Mouse (Mus musculus) CD4-positive helper T cell, adult 2 months (primary cell): Measurements from ENCODE around the gene Arfgap2.
"Not testable (repeated sequence)": the region's sequence is repeated elsewhere in the genome, so short reads cannot be mapped to it uniquely, and the experiment has no call there.

Source experiments
- DNase-seq: peaks from one replicate; pipeline ENCODE4 v3.0.0-alpha.2; 2012; ENCODE audit warnings: low read depth, missing footprints, low spot score

The Arfgap2 gene

DNA sequence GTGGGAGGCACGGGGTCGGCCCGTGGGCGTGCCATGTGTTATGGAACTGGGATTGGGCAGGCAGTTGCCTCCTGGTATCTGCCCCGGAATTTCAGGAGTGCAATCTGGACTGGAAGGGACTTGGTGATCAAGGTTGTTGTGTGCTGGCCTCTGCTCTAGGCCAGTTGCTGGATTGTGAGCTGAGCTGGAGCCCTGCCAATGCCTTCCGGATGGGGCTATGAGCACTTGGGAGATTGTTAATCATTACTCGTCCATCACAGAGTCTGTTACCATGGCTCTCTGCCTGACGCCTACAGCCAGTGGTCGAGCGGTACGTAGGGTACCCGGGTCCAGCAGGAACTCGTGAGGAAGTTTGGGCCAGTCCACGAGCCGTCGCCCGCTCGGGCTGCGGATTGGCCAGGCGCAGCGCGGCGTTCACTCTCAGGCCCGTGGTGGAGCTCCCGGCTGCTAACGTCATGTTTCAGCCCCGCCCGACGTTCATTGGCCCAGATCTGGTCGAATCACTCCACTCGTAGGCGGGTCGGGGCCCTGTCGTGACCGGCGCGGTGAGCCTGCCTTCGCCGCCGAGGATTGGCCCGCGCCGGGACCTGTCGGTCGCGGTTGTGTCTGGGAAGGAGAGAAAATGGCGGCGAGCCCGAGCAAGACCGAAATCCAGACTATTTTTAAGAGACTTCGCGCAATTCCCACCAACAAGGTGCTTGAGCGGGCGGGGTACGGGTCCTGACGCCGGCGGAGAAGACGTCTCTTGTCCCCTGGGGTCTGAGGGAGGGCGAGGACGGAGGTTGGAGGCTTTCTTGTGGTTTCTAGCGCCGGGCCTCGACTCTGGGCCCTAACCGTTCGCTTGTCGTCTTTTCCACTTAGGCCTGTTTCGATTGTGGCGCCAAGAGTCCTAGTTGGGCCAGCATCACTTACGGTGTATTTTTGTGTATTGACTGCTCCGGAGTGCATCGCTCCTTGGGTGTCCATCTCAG, at the start of gene Arfgap2:
Gene Arfgap2, plus strand, starts transcription at position 264 of the 971 bp plus-strand sequence.
- DNase-seq, result peak; percentile 96

DNA sequence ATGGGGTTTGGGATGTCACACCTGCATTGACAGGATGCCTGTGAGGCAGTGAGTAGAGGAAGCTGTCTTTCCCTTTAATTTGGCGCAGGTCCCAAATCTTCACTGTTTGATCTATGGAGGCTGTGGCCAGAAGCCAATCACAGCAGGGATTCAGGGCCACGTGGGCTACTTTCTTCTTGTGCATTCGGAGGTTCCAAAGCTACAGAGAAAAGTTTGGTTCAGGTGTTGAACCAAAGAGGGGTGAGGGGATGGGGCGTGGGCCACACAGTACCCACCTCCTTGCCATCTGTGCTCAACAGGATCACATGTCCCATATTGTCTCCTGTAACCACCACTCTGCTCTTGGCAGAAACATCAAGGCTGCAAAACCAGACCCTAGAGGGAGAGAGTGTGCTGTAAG, 47.7 kb upstream of the Arfgap2 start:
- peak; percentile 63 for DNase-seq

GRCm38 (mm10) chr2:91220501-91220900, 44.3 kb upstream of the Arfgap2 start:
- no peak for DNase-seq

GRCm38 (mm10) chr2:91223614-91224013, 41.2 kb upstream of the Arfgap2 start:
- DNase-seq, result no peak

- DNase-seq, result no peak
Measured at GRCm38 (mm10) chr2:91229735-91230134, 35.0 kb upstream of the Arfgap2 start.

GRCm38 (mm10) chr2:91236601-91237510, 27.9 kb upstream of the Arfgap2 start, which contains the start of gene Ddb2:
Ddb2 (minus strand) TSS chr2:91236982.
- DNase-seq, result peak; percentile 98

- DNase-seq, result not testable (repeated sequence)
Measured at GRCm38 (mm10) chr2:91237511-91238080, 27.2 kb upstream of the Arfgap2 start.

DNA sequence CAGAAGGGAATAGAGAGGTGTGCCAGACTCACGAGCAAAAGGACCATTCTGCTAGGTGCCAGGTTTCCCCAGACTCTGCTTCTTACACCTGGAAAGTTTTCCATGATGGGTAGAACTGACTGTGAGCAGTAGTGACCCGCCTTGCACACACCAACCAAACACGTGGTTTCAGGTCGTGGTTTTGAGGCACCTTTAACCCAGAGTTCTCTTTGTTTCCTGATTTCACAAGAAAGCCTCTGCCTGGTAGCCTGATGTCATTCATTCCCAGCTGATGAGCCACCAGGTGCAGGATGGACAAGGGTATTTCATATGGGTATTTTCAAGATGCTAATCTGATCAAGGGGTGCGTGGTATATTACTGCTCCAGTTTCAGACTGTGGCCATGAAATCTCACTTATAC, 22.2 kb upstream of the Arfgap2 start:
- peak; percentile 36 for DNase-seq

DNA sequence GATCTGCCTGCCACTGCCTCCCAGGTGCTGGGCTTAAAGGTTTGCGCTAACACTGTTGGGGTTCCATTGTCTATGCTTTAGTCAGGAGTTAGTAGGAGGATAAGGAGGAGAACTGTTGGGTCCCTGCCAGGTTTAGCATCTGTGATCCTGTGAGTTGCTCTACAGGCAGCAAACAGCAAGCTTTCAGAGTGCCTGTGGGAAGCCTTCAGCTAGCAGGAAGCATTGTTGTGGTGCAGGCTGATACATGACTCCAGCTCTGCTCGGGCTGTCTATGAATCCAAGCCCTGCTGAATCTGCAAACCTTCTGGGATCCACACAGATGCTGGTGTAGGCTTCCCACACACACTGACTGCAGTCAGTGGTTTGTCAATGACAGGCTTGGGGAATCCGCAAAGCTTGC, 21.4 kb upstream of the Arfgap2 start:
- DNase-seq, result no peak

- DNase-seq, result no peak
Measured at GRCm38 (mm10) chr2:91244557-91245228, 20.1 kb upstream of the Arfgap2 start.

GRCm38 (mm10) chr2:91248366-91248765, 16.4 kb upstream of the Arfgap2 start:
- no peak for DNase-seq

DNA sequence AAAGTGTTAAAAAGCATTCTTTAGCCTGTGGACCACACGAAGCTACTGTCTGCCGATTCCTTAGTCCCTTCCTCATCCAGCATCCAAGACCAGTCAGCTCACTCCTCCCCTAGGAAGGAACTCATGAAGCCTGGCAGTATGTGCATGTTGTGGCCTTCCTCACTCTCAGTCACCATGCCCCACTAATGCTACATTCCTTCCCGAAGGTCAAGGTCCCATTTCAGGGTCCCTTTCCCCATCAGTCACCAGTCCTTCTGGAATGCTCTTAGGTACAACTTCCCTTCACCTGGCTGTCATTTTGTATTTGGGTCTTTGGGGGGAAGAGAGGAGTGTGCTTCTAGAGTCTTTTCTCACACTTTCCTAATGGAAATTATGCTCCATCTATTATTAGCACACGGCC, 12.8 kb upstream of the Arfgap2 start:
- no peak for DNase-seq

DNA sequence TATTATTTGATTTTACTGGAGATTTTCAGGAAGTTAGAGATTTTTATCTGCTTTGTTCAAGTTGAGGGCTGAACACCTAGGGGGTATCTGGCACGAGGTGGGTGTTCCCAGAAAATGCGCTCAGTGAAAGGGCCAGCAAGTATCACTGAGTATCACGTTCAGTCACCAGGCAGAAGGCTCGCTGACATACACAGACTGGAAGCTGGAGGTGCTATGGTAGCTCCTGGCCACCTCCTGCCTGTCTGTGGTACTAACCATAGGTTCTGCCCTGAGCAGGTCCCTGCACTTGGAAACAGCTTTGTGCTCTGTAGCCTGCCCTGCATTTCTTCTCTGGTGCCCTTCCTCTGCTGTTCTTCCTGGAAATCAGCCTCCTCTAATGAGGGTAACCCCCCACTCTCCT, 12.3 kb upstream of the Arfgap2 start:
- DNase-seq, result no peak

DNA sequence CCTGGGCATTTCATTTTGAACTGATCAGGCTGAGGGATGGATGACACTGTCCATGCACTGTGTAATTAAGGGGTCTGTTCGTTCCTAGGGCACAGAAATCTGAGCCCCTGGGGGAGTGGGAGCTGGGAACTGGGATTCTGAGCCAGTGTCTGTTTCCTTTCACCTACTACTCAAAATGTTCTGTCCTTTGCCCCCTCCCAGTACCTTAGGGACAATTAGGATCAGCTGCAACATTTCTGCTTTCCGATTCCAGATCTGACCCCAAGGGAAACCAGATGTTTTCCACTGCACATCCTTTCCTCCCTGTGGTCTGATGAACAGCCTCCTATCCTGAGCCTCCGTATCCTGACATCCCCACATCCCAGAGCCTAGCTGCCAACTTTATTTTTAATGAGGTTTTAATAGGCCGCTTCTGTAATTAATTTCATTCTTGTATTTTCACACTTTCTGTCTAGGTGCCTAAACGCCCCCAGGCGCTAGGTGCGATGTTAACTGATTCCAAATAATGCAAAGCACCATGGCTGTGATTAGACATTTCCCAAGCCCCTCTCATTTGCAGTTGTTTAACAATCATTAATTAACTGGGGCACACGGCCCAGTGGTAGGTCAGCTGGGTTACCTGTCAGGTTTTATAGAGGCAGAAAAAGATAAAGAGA, 9.9 kb upstream of the Arfgap2 start:
- DNase-seq, result no peak

GRCm38 (mm10) chr2:91255661-91256150, 9.1 kb upstream of the Arfgap2 start, which contains the start of gene Pacsin3:
Pacsin3 (plus strand) TSS chr2:91255954.
- peak; percentile 15 for DNase-seq

DNA sequence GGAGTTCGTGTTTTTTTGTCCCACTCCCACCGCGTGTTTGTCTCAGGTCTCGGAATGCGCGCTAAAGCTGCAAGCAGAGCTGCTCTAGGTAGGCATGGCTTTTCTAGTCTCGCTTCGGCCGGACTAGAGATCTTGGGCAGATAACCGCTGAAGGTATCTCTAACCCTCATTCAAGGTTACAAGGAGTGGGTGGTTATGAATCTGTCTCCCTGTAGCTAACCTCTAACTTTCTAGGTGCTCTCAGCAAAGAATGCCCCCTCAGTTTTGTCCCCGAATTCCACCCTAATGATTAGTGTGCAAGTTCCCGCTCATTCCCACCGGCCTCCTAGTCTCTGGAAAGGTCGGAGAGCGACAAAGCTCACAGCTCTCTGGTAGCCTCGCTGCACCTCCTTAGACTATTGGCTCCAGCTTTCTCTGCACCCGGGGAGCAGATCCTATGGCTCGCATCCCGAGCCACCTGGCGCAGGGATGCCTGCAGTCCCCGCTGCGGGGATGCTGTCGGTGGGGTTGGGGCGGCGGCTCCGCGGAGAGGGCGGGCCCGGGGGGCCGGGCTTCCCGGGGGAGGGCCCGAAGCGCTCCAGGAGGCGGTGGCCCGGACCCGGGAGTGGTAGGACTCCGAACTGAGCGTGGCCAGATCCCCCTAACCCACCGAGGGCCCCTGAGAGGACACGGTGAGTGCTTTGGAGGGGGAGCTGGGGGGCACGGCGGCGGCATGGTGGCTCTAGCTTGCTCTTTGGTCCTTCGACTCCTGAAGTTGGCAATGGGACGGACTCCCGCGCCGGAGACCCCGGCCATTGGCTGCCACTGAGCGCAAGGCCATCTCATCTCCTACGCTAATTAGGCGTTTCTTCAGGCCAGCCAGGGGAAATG, 8.3 kb upstream of the Arfgap2 start:
- DNase-seq, result peak; percentile 58

DNA sequence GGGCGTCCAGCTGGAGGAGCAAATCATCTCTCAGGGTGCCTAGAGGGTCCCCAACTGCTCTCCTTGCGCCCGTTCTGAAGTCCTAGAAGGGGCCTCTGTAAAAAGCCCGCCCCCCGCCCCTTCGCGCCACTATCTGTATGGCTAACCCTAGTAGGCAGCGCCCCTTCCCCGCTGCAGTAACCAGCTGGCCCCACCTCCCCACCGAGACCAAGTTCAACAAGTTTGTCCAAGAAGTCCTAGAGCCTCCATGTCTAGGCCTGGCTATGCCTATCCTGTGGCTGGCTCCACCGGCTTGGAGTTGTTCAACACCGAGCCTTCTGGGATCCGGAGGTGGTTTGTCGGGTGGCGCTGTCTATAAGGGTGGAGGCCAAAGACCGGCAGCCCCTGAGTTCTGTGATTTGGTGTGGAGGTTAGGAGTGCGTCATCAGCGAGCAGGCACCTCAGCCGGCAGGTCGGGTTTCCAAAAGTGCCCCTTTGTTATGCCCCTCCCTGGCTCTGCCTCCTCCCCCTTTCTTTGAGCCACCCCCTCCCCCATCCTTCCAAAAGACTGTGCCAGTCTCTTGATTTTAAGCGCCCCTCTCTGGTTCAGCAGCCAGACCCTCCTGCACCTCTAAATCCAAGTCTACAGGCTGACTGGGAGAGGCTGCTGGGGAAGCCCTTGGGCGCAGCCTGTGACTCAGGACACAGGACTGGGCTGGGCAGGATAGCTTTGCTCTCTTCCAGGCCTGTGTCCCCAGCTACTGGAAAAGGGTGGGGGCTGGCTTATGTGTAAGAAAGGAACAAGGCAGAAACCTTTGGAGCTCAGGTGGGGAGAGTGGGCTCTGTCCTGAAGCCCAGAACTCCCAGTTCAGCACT, 7.4 kb upstream of the Arfgap2 start:
- DNase-seq, result peak; percentile 36

DNA sequence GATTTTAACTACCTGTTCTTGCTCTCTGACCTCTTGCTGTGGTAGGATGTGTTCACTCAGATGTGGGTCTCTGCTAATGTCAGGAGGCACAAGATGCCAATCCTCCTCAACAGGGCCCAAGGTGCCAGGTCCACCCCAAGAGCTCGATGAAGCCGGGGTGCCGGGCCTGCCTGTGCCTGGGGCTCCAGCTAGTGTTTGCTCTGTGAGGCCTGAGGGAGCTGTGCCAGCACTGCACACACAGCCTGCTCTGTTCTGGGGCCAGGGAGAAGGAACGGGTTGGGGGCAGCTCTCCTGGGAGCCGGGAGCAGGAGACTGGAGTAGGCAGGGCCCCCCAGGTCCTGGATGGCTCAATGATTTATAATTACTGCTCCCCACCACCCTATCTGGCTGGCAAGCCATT, 6.7 kb upstream of the Arfgap2 start:
- DNase-seq, result no peak
